Mouse (Mus musculus) heart, adult 2 months (tissue): ENCODE data around the gene Mrpl42.

ENCODE experiments used
- CTCF ChIP-seq: fragments of 200-600 bp; IDR thresholded peaks from 2 replicates; pipeline ENCODE4 v1.8.1; 2022; ENCODE audit warnings: antibody characterized with exemption, mild to moderate bottlenecking, moderate library complexity
- EP300 ChIP-seq: fragments of 200-500 bp; IDR thresholded peaks from 2 replicates; pipeline ENCODE4 v1.6.1; 2011; ENCODE audit warnings: low read depth, low read length, control low read depth; ENCODE audit not compliant: insufficient read depth
- POLR2A ChIP-seq: fragments of 200-500 bp; IDR thresholded peaks from 2 replicates; pipeline ENCODE4 v1.6.1; 2011; ENCODE audit warnings: mild to moderate bottlenecking, low read depth, low read length, control low read depth; ENCODE audit not compliant: insufficient read depth

GRCm38 (mm10) chr10:95525037-95525675 lies 23.4 kb upstream of the Mrpl42 start:
- TF ChIP-seq CTCF (no peak), POLR2A (no peak), EP300 (no peak)
